ENCODE assay signal across 8 mouse cellular contexts in the genomic region with DNA sequence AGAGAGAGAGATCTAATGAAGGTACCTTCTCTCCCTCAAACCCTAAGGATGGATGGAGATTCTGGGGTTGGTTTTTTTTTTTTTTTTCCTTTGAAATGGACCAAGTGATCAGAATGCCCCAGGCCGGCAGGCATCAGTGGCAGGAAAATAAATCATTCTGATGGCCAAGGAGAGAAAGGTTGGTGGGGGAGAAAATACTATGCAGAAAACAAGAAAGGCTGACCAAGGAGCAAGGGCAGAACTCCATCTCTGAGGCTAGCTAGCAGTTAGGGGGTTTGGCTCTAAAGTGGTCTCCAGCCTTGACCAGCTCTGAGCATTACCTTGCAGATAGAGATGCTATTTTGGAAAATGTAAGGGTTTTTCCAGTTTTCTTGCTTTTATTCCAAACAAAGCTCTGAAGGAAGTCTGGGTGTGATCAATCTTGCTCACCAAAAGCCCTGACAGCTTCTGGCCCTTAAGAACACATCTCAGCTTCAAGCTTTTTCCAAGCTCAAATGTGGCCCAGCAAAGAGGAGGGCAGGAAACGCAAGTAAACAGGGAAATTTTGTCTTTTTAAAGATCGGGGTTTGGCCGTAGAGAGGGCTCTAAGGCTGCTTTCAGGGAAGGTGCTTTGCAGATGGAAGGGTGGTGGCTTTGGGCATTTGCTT. TPM values are rescaled to one million over a fixed set of nuclear protein-coding genes. Genes with fewer than 3 reads are reported as not detected.
DNase-seq lines count a peak whose midpoint lies in the region; ATAC-seq and TF ChIP-seq lines count a peak whose summit lies in the region.
"Had no signal": no experiment of that assay in that cellular context is flagged by ENCODE, and none has a peak within 500 bp of the region (broad histone marks: within the 10 kb centered on the region; RNA-seq: fewer than 3 reads in every experiment).

No protein-coding gene starts in this region.

- no peaks in the 10 kb centered on the region; the same call in 1 of the 2 replicates for H3K4me1 ChIP-seq in liver, adult 2 months (ENCODE audit: control insufficient read depth, insufficient read depth, low read length)
- peaks cover 19% of the 10 kb centered on the region for H3K4me1 ChIP-seq in embryonic facial prominence, embryonic 10.5 days
- peaks cover 18% of the 10 kb centered on the region for H3K4me1 ChIP-seq in hindbrain, embryonic 14.5 days (replicated peaks; ENCODE audit: control insufficient read depth, insufficient read depth, low read length)
- H3K4me1 ChIP-seq in neural tube, embryonic 14.5 days (ENCODE audit: control insufficient read depth, insufficient read depth, low read length), result peaks cover 83% of the 10 kb centered on the region

- peak overlapping the region; percentile 48; the same call in 1 of the 2 replicates for H3K27ac ChIP-seq in liver, adult 2 months (replicated peaks; ENCODE audit: insufficient read depth, low read depth, low read length)
- H3K27ac ChIP-seq in embryonic facial prominence, embryonic 10.5 days (replicated peaks), result peak overlapping the region; percentile 87
- H3K27ac ChIP-seq in hindbrain, embryonic 14.5 days, result peak overlapping the region; percentile 100
- H3K27ac ChIP-seq in neural tube, embryonic 14.5 days (ENCODE audit: low read depth, low read length), result peak overlapping the region; percentile 99

- no peaks in the 10 kb centered on the region for H3K79me2 ChIP-seq in liver, adult 2 months (ENCODE audit: control insufficient read depth, insufficient read depth, low read length)

- H3K36me3 ChIP-seq in liver, adult 2 months (ENCODE audit: control insufficient read depth, insufficient read depth, low read length), result no peaks in the 10 kb centered on the region
- H3K36me3 ChIP-seq in embryonic facial prominence, embryonic 10.5 days (replicated peaks), result no peaks in the 10 kb centered on the region
- 0 out of 2 replicates have a peak, but pooled peaks cover 3% of the 10 kb centered on the region for H3K36me3 ChIP-seq in hindbrain, embryonic 14.5 days (replicated peaks; ENCODE audit: control insufficient read depth, insufficient read depth)
- H3K36me3 ChIP-seq in neural tube, embryonic 14.5 days (ENCODE audit: control insufficient read depth, insufficient read depth, low read length), result peaks cover 7% of the 10 kb centered on the region; the same call in 1 of the 2 replicates

- no peak for DNase-seq in liver, adult 2 months (ENCODE audit: extremely low read depth, low read depth, low spot score)
- no peak for DNase-seq in liver
- peak; percentile 41 for DNase-seq in embryonic facial prominence, embryonic 10.5 days (ENCODE audit: low spot score)
- DNase-seq in hindbrain, embryonic 14.5 days (ENCODE audit: low spot score), result peak; percentile 46
- DNase-seq in gastrocnemius, adult 18-20 months (ENCODE audit: low spot score), result no peak
- no peak for DNase-seq in layer of hippocampus, postnatal 25 days (ENCODE audit: extremely low spot score in 1 of 2, low spot score in 1 of 2)

- H3K9me3 ChIP-seq in embryonic facial prominence, embryonic 10.5 days, result no peaks in the 10 kb centered on the region
- H3K9me3 ChIP-seq in hindbrain, embryonic 14.5 days (ENCODE audit: control insufficient read depth, low read length), result no peaks in the 10 kb centered on the region
- no peaks in the 10 kb centered on the region for H3K9me3 ChIP-seq in neural tube, embryonic 14.5 days (ENCODE audit: control insufficient read depth, low read length)

- H3K9ac ChIP-seq in liver, adult 2 months (ENCODE audit: low read depth, low read length), result peak overlapping the region; percentile 51; the same call in 1 of the 2 replicates
- H3K9ac ChIP-seq in hindbrain, embryonic 14.5 days, result peak overlapping the region; percentile 99
- peak overlapping the region; percentile 82 for H3K9ac ChIP-seq in neural tube, embryonic 14.5 days (replicated peaks; ENCODE audit: low read depth, low read length)

- ATAC-seq in hindbrain, embryonic 14.5 days (ENCODE audit: low FRiP score), result no peak
- ATAC-seq in neural tube, embryonic 14.5 days (ENCODE audit: low read depth), result no peak

- no peak overlapping the region for H3K4me3 ChIP-seq in liver, adult 2 months (ENCODE audit: insufficient read depth, low read depth, low read length)
- peak overlapping the region; percentile 78 for H3K4me3 ChIP-seq in embryonic facial prominence, embryonic 10.5 days
- peak overlapping the region; percentile 71 for H3K4me3 ChIP-seq in hindbrain, embryonic 14.5 days (replicated peaks; ENCODE audit: low read length)
- H3K4me3 ChIP-seq in neural tube, embryonic 14.5 days (ENCODE audit: low read depth, low read length), result 0 out of 2 replicates have a peak overlapping the region, but pooled peaks have one; percentile 43

- WGBS in liver, adult 2 months, result 9% methylated on average over 4 of the region's 4 CpGs
- 1% methylated on average over 4 of the region's 4 CpGs for WGBS in embryonic facial prominence, embryonic 10.5 days
- 4% methylated on average over 4 of the region's 4 CpGs for WGBS in hindbrain, embryonic 14.5 days
- WGBS in neural tube, embryonic 14.5 days, result 11% methylated on average over 4 of the region's 4 CpGs

- no peak for TF ChIP-seq CTCF in liver, adult 2 months (IDR thresholded peaks at IDR 0.05; ENCODE audit: low read depth, low read length)

- peaks cover 22% of the 10 kb centered on the region; the same call in 1 of the 2 replicates for H3K27me3 ChIP-seq in liver, adult 2 months (ENCODE audit: control insufficient read depth, insufficient read depth, low read length)
- peaks cover 100% of the 10 kb centered on the region for H3K27me3 ChIP-seq in embryonic facial prominence, embryonic 10.5 days (replicated peaks; ENCODE audit: low read depth, poor library complexity, severe bottlenecking)
- peaks cover 44% of the 10 kb centered on the region for H3K27me3 ChIP-seq in hindbrain, embryonic 14.5 days (ENCODE audit: control insufficient read depth, insufficient read depth, low read length)
- no peaks in the 10 kb centered on the region for H3K27me3 ChIP-seq in neural tube, embryonic 14.5 days (ENCODE audit: control insufficient read depth, insufficient read depth, low read length)

- no peak for TF ChIP-seq POLR2A in liver, adult 2 months (IDR thresholded peaks at IDR 0.05; ENCODE audit: extremely low read depth, insufficient read depth, low read length)

- H3K4me2 ChIP-seq in hindbrain, embryonic 14.5 days (replicated peaks), result peak overlapping the region; percentile 81
- H3K4me2 ChIP-seq in neural tube, embryonic 14.5 days (ENCODE audit: low read depth, low read length), result peak overlapping the region; percentile 81

RNA-seq across cellular contexts. Expression of a gene that starts 1.9 kb away (rescaled TPM):
- total RNA-seq in liver, adult 2 months (2014; rRNA removed), result 0.09 and 0.40 TPM in 2 replicates
- polyA plus RNA-seq in liver, adult 2 months (2012; rRNA removed), result 0.27 and 0.34 TPM in 2 replicates
- 8.7 and 16.7 TPM in 2 replicates for polyA plus RNA-seq in embryonic facial prominence, embryonic 10.5 days (2016; fragmentation: Nextera tagmentation; extraction: Ambion mirVana)
- 27.6 and 35.1 TPM in 2 replicates for polyA plus RNA-seq in hindbrain, embryonic 14.5 days (2014; fragmentation: Nextera tagmentation; extraction: Ambion mirVana)
- polyA plus RNA-seq in neural tube, embryonic 14.5 days (2014; fragmentation: Nextera tagmentation; extraction: Ambion mirVana), result 7.0 and 8.8 TPM in 2 replicates
- total RNA-seq in gastrocnemius, adult 18-20 months (2021), result under 1 TPM; 0.21 to 0.27 TPM
- not detected for total RNA-seq in layer of hippocampus, postnatal 25 days (2021)
- total RNA-seq: left cerebral cortex, postnatal 36 days had no signal

RNA-seq across cellular contexts. Expression of a gene that starts 8.4 kb away (rescaled TPM):
- 0.13 TPM in 1 of 2 replicates, not detected in the other for total RNA-seq in liver, adult 2 months (2014; rRNA removed)
- 0.10 and 0.18 TPM in 2 replicates for polyA plus RNA-seq in liver, adult 2 months (2012; rRNA removed)
- 0.57 and 0.62 TPM in 2 replicates for polyA plus RNA-seq in embryonic facial prominence, embryonic 10.5 days (2016; fragmentation: Nextera tagmentation; extraction: Ambion mirVana)
- polyA plus RNA-seq in hindbrain, embryonic 14.5 days (2014; fragmentation: Nextera tagmentation; extraction: Ambion mirVana), result 2.6 and 3.0 TPM in 2 replicates
- polyA plus RNA-seq in neural tube, embryonic 14.5 days (2014; fragmentation: Nextera tagmentation; extraction: Ambion mirVana), result 0.76 and 0.92 TPM in 2 replicates
- total RNA-seq in gastrocnemius, adult 18-20 months (2021), result under 1 TPM in 1 of 2 experiments, not detected in 1; 0.19 TPM
- total RNA-seq in layer of hippocampus, postnatal 25 days (2021), result not detected
- total RNA-seq: left cerebral cortex, postnatal 36 days had no signal

RNA-seq across cellular contexts. Expression of a gene that starts 10.7 kb away (rescaled TPM):
- 0.09 TPM in 1 of 2 replicates, not detected in the other for total RNA-seq in liver, adult 2 months (2014; rRNA removed)
- polyA plus RNA-seq in liver, adult 2 months (2012; rRNA removed), result 0.02 TPM in 2 replicates
- polyA plus RNA-seq in embryonic facial prominence, embryonic 10.5 days (2016; fragmentation: Nextera tagmentation; extraction: Ambion mirVana), result 0.12 and 0.64 TPM in 2 replicates
- polyA plus RNA-seq in hindbrain, embryonic 14.5 days (2014; fragmentation: Nextera tagmentation; extraction: Ambion mirVana), result 4.1 and 5.0 TPM in 2 replicates
- polyA plus RNA-seq in neural tube, embryonic 14.5 days (2014; fragmentation: Nextera tagmentation; extraction: Ambion mirVana), result 1.8 and 2.2 TPM in 2 replicates
- total RNA-seq in gastrocnemius, adult 18-20 months (2021), result not detected
- not detected for total RNA-seq in layer of hippocampus, postnatal 25 days (2021)
- total RNA-seq: left cerebral cortex, postnatal 36 days had no signal

RNA-seq across cellular contexts. Expression of a gene that starts 25.0 kb away (rescaled TPM):
- 0.28 TPM in 1 of 2 replicates, not detected in the other for total RNA-seq in liver, adult 2 months (2014; rRNA removed)
- polyA plus RNA-seq in liver, adult 2 months (2012; rRNA removed), result 0.23 and 0.39 TPM in 2 replicates
- 0.09 TPM in 1 of 2 replicates, not detected in the other for polyA plus RNA-seq in embryonic facial prominence, embryonic 10.5 days (2016; fragmentation: Nextera tagmentation; extraction: Ambion mirVana)
- polyA plus RNA-seq in hindbrain, embryonic 14.5 days (2014; fragmentation: Nextera tagmentation; extraction: Ambion mirVana), result 19.7 and 22.5 TPM in 2 replicates
- polyA plus RNA-seq in neural tube, embryonic 14.5 days (2014; fragmentation: Nextera tagmentation; extraction: Ambion mirVana), result 1.6 and 2.7 TPM in 2 replicates
- total RNA-seq in gastrocnemius, adult 18-20 months (2021), result 1 to 10 TPM; 2.7 to 2.9 TPM
- not detected for total RNA-seq in layer of hippocampus, postnatal 25 days (2021)
- total RNA-seq: left cerebral cortex, postnatal 36 days had no signal

RNA-seq across cellular contexts. Expression of a gene that starts 37.8 kb away (rescaled TPM):
- total RNA-seq in liver, adult 2 months (2014; rRNA removed), result 0.28 and 0.40 TPM in 2 replicates
- 0.10 and 0.16 TPM in 2 replicates for polyA plus RNA-seq in liver, adult 2 months (2012; rRNA removed)
- polyA plus RNA-seq in embryonic facial prominence, embryonic 10.5 days (2016; fragmentation: Nextera tagmentation; extraction: Ambion mirVana), result 0.23 TPM in 1 of 2 replicates, not detected in the other
- 175 and 180 TPM in 2 replicates for polyA plus RNA-seq in hindbrain, embryonic 14.5 days (2014; fragmentation: Nextera tagmentation; extraction: Ambion mirVana)
- 20.9 and 30.6 TPM in 2 replicates for polyA plus RNA-seq in neural tube, embryonic 14.5 days (2014; fragmentation: Nextera tagmentation; extraction: Ambion mirVana)
- 1 to 10 TPM; 2.0 to 2.1 TPM for total RNA-seq in gastrocnemius, adult 18-20 months (2021)
- not detected for total RNA-seq in layer of hippocampus, postnatal 25 days (2021)
- total RNA-seq: left cerebral cortex, postnatal 36 days had no signal

Comparison
In these comparisons a context has a peak if more than half of its experiments do, and no peak if none do; other contexts are left out.
1. DNase-seq: peak in embryonic facial prominence, embryonic 10.5 days (single experiment) and hindbrain, embryonic 14.5 days (single experiment); none in liver, adult 2 months (single experiment), liver (single experiment), gastrocnemius, adult 18-20 months (single experiment) and layer of hippocampus, postnatal 25 days (0 of 2).
2. H3K27ac ChIP-seq: peak in every context shown above with its lines; median percentile 100 in hindbrain, embryonic 14.5 days; 99 in neural tube, embryonic 14.5 days; 87 in embryonic facial prominence, embryonic 10.5 days; 48 in liver, adult 2 months.
3. Peak in every context shown above with its lines, with median percentiles within 50 percentile points of each other: H3K9ac ChIP-seq.